Mouse (Mus musculus): ENCODE data around the gene Arhgap17.

- no peak for TF ChIP-seq POLR2A (IDR thresholded peaks at IDR 0.05; ENCODE audit: insufficient read depth, low read depth, low read length)
- no peak for TF ChIP-seq CTCF (IDR thresholded peaks at IDR 0.05)
Measured at GRCm38 (mm10) chr7:123273056-123273455, 96.7 kb downstream of the Arhgap17 start.

Data from heart, adult 2 months (tissue).